Mouse (Mus musculus) cerebellum, postnatal 4 days (tissue): ENCODE measurements at regions not wholly inside any gene's neighbourhood (a gene's known extent, or its start where the extent isn't known, plus 50 kb on each side); places are given as distances from the start of the nearest gene placed in this dataset.

Source experiments
- DNase-seq, 2 experiments: peaks; one replicate each; pipeline ENCODE4 v3.0.0; 2022; ENCODE audit warnings: low spot score in 2 of 2, mixed read lengths in 1 of 2

- DNase-seq, result no peak
Observed at GRCm38 (mm10) chr1:61418396-61418795, 220.2 kb upstream of the Pard3b start.

DNA sequence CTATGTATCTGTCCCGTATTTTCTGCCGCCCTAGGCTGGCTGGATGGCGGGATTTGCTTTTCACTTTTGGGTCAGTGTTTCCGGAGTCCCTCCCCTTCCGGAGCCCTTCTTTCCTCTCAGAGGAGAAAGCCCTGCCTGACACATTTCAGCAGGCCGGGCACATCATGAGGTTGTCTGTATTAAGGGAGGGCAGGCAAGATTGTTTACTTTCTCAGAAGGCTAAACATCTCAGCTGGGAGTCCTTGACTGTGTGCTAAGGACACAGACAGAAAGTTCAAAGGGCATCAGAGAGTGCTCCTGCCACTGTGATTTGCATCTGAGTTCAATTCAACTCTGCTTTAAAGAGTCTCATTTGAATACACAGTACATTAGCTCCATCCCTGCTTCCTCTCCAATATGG is 218.8 kb upstream of the Pard3b start:
- DNase-seq, result no peak

DNA sequence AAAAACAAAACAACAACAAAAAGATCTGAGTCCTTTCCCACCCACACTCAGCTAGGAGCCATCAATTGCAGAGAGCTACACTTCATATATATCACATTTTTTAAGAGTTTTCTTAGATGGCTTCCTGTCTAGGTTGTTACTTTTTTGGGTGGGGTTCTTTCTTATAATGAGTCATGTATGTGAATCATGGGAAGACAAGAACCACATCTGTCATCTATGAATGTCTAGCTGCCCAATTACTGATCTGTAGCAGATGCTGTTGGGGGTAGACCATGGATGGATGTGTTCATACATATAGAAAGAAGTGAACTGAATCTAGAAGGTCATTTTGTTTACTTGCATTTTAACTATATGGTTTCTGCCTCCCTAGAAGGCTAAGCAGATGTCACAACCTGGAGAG is 215.4 kb upstream of the Pard3b start:
- DNase-seq, result no peak

DNA sequence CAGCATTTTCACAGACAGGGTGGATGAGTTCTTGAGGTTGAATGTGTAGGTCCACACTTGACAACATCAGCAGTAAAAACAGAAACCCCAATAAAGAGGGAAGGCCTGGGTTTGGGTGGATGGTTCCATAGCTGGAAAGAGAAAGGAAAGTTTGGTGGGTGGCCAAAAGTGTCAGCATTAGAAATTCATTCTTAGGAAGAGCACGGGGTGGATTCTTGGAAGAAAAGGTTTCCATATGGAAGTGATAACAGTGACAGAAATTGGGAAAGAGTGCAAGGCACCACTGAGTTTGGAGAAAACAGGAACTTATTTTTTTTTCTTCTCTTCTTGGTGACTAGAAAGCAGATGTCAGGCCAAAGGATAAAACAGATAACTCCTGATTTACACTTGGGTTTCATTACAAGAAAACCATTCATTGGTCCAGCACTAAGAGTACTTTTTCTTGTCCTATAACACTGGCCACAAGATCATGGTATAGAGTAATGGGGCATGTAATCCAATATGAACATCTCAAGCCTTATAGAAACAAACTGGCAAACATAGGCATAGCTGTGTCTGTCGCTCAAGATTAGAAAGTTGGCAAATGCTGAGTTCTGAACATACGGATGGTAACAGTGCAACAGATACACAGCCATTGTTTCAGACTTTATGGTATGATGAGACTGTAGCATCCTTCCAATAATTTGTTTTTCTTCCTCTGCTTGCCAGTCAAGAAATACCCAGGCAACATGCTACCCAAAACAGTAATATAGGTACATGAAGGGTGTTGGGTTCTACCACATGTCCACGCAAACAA is 209.7 kb upstream of the Pard3b start:
- DNase-seq, result no peak

GRCm38 (mm10) chr1:61437603-61438002 is 201.0 kb upstream of the Pard3b start:
- no peak for DNase-seq

DNA sequence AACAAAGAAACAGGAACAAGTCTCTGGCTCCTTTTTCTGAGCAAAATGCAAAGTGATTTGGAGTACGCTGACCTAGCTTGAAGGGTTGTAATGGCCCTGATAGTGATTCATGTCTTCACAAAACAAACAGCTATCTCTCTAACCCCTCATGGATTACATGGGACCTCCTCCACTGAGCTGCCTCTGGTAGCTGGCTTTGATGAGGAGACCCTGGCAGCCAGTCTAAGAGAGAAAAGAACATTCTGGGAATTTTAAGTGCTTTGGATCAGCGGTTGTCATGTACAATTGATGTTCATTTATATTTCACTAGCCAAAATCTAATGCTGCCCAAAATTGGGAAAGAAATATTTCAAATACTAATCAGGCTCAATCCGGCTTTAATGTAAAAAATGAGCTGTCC is 177.2 kb upstream of the Pard3b start:
- DNase-seq, result no peak

DNA sequence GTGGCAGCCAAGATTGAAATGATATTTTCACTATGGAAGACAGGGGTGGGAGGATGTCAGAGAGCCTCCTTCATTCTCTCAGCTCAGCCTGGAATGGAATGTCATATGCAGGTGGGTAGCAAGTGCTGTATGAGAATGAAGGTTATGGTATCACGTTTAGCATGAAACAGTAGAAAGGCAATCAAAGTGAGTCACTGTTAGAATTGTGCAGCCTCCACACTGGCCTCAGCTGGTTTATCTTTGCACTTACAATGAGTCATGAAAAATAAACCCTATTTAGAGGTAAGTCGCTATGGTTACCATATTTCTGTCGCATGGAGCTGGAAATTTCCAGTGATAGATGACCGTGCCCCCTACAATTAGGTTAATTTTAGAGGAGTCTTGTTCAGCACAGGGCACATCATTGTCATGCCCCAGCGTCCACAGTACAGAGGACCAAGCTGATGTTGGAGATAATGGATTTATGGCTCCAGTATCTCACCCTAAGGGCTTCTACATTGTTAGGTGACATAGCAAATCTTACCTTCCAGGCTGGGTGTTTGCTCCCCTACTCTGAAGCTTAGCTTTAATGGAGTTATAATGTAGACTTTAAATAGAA is 167.9 kb upstream of the Pard3b start:
- DNase-seq, result no peak

GRCm38 (mm10) chr1:61471779-61472578 is 166.6 kb upstream of the Pard3b start:
- DNase-seq, result no peak

- peak in 1 of 2 experiments; percentile 1 for DNase-seq
Observed at GRCm38 (mm10) chr1:61472579-61473242, 165.9 kb upstream of the Pard3b start.

DNA sequence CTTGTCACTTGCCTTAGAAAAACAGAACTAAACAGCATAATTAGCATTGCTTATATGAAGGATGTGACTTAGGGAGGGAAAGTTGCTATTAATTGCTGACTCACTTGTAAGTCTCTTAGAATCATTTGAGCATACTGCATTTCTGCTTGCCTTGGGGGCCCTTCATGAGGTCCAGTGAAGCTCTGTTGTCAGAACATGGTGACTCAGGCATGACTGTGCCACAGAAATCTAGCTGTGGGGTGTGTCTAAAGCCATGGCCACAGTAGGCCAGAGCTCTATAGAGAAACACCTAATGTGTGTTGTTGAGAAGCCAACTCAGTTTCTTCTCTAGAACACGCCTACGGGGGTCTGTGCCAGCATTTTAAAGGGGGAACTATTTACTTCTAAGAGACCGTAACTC is 153.2 kb upstream of the Pard3b start:
- DNase-seq, result no peak

GRCm38 (mm10) chr1:61524886-61525285 is 113.7 kb upstream of the Pard3b start:
- no peak for DNase-seq

DNA sequence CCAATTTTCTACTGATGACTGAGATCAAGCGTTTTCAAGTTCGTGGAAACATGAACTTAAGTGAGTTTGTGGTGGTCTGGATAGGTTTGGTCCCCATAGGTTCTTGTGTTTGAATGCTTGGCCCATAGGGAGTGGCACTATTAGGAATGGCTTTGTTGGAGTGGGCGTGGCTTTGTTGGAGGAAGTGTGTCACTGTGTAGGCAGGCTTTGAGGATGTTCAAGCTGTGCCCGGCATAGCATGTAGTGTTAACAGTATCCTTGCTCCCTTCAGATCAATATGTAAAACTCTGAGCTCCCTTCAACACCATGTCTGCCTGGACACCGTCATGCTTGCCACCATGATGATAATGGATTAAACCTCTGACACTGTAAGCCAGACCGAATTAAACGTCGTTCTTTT is 112.7 kb upstream of the Pard3b start:
- DNase-seq, result no peak

DNA sequence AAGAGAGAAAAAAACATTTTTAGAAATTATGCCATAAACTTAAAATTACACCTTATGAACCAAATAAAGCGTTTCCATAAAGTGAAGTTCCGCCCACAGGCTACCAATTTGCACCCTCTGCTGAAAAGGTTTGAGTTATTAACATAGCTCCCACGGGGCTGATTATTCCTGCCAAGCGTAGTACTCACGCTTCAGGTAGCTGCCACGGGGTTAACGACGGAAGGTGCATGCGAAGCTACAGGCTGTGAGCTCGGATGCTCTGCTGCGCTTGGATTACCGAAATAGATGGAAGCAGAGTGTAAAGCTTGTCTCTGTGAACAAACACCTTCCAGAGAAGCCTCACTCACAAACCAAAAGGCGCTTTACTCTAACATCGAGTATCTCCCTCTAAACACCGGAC is 109.9 kb upstream of the Pard3b start:
- DNase-seq, result no peak

DNA sequence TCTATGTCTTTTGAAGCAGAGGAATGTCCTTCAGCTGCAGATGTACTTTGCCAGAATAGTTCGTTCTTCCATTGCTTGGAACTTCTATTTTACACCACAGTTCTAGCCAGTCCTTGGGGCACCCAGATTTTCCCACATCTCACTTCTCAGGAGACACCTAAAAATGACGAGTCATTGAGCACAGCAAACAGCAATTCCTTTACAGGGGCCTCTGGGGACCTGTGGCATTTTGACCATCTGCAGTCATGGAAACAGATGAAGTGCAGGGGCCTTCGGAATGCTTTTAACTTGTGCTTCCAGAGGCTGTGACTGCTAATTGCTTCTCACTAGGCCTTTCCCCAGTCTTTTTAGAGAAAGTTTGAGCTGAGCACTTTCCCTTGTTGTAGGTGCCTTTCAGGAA is 108.5 kb upstream of the Pard3b start:
- DNase-seq, result no peak

GRCm38 (mm10) chr1:61531487-61531886 is 107.1 kb upstream of the Pard3b start:
- no peak for DNase-seq

DNA sequence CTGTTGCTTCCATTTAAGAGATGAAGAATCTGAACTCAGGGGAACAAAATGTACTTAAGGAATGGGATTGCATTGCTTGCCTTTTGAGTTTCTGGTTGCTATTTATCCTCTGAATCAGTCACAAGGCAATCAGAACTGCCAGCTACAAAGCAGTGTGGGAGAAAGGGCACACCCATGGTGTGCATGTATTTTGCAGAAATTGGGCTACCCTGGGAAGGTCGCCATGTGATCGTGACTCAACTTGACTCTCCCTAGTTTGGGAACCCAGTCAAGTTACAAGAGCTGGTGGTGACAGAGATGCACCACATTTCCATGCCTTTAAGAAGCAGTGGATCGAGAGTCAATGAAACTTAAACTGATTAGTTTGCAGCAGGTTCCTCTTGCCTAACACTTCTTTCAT is 98.5 kb upstream of the Pard3b start:
- DNase-seq, result no peak

GRCm38 (mm10) chr1:61541166-61541565 is 97.5 kb upstream of the Pard3b start:
- no peak for DNase-seq

DNA sequence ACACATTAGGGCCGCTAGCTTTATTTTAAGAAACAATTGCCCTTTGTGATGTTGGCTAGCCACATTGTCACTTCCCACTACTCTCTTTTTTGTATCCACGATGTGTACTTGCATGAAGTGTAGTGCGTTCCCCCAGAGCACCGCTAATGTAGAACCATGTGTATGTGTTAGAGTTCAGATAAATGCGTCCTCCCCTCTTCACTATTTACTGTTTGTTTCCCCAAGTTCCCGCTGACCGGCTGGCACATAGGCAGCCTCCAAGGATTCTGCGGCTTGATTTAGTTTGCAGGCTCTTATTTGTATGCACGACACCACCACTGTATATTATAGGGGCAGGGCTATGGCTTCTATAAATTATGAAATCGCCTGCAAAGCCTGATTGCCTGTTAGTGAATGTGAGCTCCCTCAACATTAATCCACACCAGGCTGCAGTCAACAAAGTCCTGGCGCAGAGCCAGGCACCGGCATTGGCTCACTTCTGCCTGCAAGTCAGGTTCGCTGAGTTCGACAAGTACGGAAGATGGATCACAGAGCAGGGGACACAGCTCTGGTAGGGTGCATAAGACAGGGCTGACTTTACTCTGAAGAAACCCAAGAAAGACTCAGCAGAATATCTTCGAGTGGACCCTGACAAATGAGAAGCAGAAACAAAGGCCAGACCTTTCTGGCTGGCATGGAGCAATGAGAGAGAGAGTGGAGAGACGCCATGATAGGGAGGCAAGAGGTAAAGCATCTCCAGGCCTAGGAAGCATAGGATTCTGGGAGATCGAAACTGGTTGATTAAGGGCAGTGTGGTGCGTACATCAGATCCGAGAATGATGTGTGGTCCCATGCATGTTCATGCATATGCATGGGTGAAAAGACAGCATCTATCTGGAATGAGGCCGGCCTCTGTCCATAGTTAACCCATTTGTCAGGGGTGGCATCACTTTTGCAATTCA is 85.8 kb upstream of the Pard3b start:
- peak; percentile 47 to 60 for DNase-seq

DNA sequence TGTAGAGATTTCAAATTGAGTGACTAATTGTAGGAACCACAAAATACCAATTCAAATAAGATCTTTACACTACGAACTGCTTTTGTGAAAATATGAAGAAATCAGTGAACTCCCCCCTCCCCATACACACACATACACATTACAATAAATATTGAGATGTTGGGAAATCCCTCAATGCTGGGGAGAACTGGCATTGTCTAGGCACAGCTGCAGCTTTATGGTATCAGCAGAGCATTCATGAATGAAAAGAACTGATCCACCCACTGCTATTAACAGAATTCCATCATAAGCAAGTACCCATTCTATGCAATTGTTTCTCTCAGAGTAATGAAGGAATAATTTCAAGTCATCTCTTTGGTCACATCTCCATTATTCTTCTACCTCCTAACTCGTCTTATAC is 79.1 kb upstream of the Pard3b start:
- DNase-seq, result no peak

GRCm38 (mm10) chr1:61562091-61562490 is 76.5 kb upstream of the Pard3b start:
- no peak for DNase-seq

GRCm38 (mm10) chr1:61565471-61565870 is 73.2 kb upstream of the Pard3b start:
- no peak for DNase-seq
